Mouse (Mus musculus) right cerebral cortex, adult 18-20 months (tissue): ENCODE results near the gene Prl4a1.
"Not testable (repeated sequence)": the region's sequence is repeated elsewhere in the genome, so short reads cannot be mapped to it uniquely, and the experiment has no call there.

ENCODE experiments used
- DNase-seq: peaks from one replicate; pipeline ENCODE4 v3.0.0; 2022; ENCODE audit warnings: mixed read lengths

The Prl4a1 gene

GRCm38 (mm10) chr13:28015912-28016311, at the start of gene Prl4a1:
Prl4a1 (plus strand) TSS chr13:28016212.
- no peak for DNase-seq

- DNase-seq = no peak
Measured at GRCm38 (mm10) chr13:27972931-27973330, 43.1 kb upstream of the Prl4a1 start.

- DNase-seq = not testable (repeated sequence)
Measured at GRCm38 (mm10) chr13:27974281-27974680, 41.7 kb upstream of the Prl4a1 start.

- no peak for DNase-seq
Measured at GRCm38 (mm10) chr13:27977646-27978045, 38.4 kb upstream of the Prl4a1 start.

- not testable (repeated sequence) for DNase-seq
Measured at GRCm38 (mm10) chr13:27996557-27996956, 19.5 kb upstream of the Prl4a1 start.

GRCm38 (mm10) chr13:28029330-28029729, 13.3 kb downstream of the Prl4a1 start:
- no peak for DNase-seq

DNA sequence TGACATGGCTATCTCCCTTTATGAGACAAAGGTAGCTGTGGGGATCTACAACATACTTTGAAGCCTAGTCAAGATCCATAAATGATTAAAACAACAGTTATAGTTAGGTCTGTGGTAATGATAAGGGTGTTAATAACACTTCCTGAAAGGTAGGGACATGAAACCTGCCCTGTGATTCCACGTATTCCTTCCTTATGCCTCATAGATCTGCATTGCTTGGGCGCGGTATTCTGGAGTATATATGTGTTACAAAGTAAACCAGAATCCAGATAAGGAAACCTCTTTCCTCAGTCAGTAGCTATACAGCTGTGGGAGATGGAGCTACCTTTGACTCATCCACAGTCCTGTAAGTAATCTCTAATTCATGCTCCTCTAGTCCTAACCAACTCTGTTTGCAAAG, 53.3 kb downstream of the Prl4a1 start:
- DNase-seq = no peak
